Mouse (Mus musculus) ES-E14 (cell line): ENCODE measurements around the gene Rtraf. TPM values are rescaled to one million over a fixed set of nuclear protein-coding genes. Genes with fewer than 3 reads are reported as not detected.

Source experiments
- DNase-seq: peaks from one replicate; pipeline ENCODE4 v3.0.0-alpha.2; 2013; ENCODE audit warnings: low read depth, low spot score
- H3K27ac ChIP-seq: 2 replicates; pipeline ENCODE4 v1.5.1; 2012; ENCODE audit warnings: low read depth, mild to moderate bottlenecking, low read length, moderate library complexity, mixed read lengths; ENCODE audit not compliant: poor library complexity, insufficient read depth, severe bottlenecking
- H3K36me3 ChIP-seq: 2 replicates; pipeline ENCODE4 v1.6.1; 2012; ENCODE audit warnings: mild to moderate bottlenecking, low read length, moderate library complexity, mixed read lengths; ENCODE audit not compliant: control insufficient read depth, poor library complexity, insufficient read depth, severe bottlenecking
- H3K4me1 ChIP-seq, 2 experiments: fragments of 150-350 bp in 1 of 2; sonication (generic) in 1 of 2; 2 replicates each; pipeline ENCODE4 v1.6.1; 2012; ENCODE audit warnings: low read length in 2 of 2, mild to moderate bottlenecking in 1 of 2, mixed read lengths in 1 of 2; ENCODE audit not compliant: control insufficient read depth in 2 of 2, insufficient read depth in 2 of 2, poor library complexity in 1 of 2
- H3K4me3 ChIP-seq, 2 experiments: fragments of 150-350 bp in 1 of 2; sonication (generic) in 1 of 2; 2 replicates each; pipeline ENCODE4 v1.5.1; 2012; ENCODE audit warnings: low read length in 2 of 2, low read depth in 1 of 2, mild to moderate bottlenecking in 1 of 2, mixed read lengths in 1 of 2; ENCODE audit not compliant: insufficient read depth in 1 of 2, poor library complexity in 1 of 2, severe bottlenecking in 1 of 2
- H3K9ac ChIP-seq: 2 replicates; pipeline ENCODE4 v1.6.1; 2012; ENCODE audit warnings: low read depth, mild to moderate bottlenecking, low read length, mixed read lengths; ENCODE audit not compliant: poor library complexity, insufficient read depth, severe bottlenecking
- H3K9me3 ChIP-seq: fragments of 150-350 bp; sonication (generic); 2 replicates; pipeline ENCODE4 v1.6.1; 2012; ENCODE audit warnings: low read depth, mild to moderate bottlenecking, low read length; ENCODE audit not compliant: control insufficient read depth, insufficient read depth
- CHD2 ChIP-seq: IDR thresholded peaks from 2 replicates; pipeline ENCODE4 v1.6.1; 2014; ENCODE audit warnings: mild to moderate bottlenecking, low read depth, low read length, inconsistent platforms
- HCFC1 ChIP-seq: IDR thresholded peaks from 2 replicates; pipeline ENCODE4 v1.6.1; 2012; ENCODE audit warnings: low read length, inconsistent platforms, borderline replicate concordance; ENCODE audit not compliant: insufficient read depth
- MAFK ChIP-seq: IDR thresholded peaks from 2 replicates; pipeline ENCODE4 v1.6.1; 2014; ENCODE audit warnings: mild to moderate bottlenecking, low read depth, low read length, inconsistent platforms; ENCODE audit not compliant: insufficient read depth
- ZC3H11A ChIP-seq: IDR thresholded peaks from 2 replicates; pipeline ENCODE4 v1.6.1; 2012; ENCODE audit warnings: low read depth, mild to moderate bottlenecking, inconsistent platforms, low read length, borderline replicate concordance
- ZNF384 ChIP-seq: IDR thresholded peaks from 2 replicates; pipeline ENCODE4 v1.6.1; 2012; ENCODE audit warnings: low read depth, low read length, inconsistent platforms
- in situ Hi-C, 2 experiments: fragments of 600-800 bp; cut with MboI; formaldehyde crosslinking; loops; one replicate each; pipeline ENCODE4 v1.15.1; 2025; ENCODE audit warnings: low sequenced_read_pairs in 2 of 2, inconsistent platforms in 1 of 2; ENCODE audit not compliant: unreplicated experiment in 2 of 2
- total RNA-seq: library from RNA; depleted of rRNA; stranded (reverse); fragments of 300-350 nt; gene quantifications from 2 replicates; pipeline ENCODE4 v1.2.3, GENCODE M21; 2012

Gene Rtraf
- total RNA-seq, 1 experiment: 118 TPM

- Histone ChIP-seq H3K4me1 (peaks cover 4 to 17% of the 10 kb centered on the region in 2 experiments; a peak in 2 of 4 replicates), H3K4me3 (no peak overlapping the region), H3K9ac (no peak overlapping the region), H3K36me3 (peaks cover 72% of the 10 kb centered on the region), H3K27ac (no peak overlapping the region), H3K9me3 (no peaks in the 10 kb centered on the region)
- TF ChIP-seq MAFK (no peak), ZC3H11A (no peak), ZNF384 (no peak), CHD2 (no peak), HCFC1 (no peak)
- no peak for DNase-seq
- in situ Hi-C loops: loop anchor here in 1 of 2 experiments (10.0 kb wide), 1 partner anchor 48 kb away; the partner anchor contains the start of gene Nid2
These were observed 20.4 kb downstream of the Rtraf start for GRCm38 (mm10) chr14:19803222-19803621.

DNA sequence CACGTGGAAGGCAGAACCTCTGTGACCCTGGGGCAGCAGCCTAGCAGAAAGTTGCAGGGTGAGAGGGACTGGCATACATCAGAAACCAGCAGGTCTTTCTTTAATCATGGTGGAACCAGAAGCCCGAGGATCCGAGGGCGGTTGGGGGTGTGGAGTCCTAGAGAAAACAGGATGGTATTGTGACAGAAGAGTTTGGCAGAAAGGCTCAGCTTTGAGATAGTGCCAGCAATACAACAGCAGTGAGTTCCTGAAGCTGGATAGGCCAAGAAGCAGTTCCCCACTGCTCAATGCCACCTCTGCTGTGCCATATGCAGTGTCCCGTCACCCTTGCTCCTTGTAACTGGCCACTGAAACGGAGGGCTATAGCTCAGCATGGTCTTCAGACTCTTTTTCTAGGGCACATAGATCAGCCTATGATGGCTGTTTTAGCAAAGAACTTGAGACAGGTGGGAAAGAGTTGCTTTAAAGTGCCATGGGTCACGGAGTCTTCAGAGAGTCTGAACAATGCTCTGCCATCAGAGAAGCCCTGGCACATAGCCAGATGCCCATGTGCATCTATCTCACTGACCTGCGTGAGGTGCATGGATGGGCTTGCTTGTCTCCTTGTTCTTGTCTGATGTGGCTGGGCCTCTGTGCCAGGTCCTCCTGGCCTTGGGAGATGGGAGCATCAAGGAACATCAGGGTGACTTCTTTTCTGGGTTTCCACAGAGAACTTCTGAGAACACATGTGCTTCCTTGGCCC lies 22.0 kb downstream of the Rtraf start:
- H3K36me3 ChIP-seq: peaks cover 74% of the 10 kb centered on the region
- H3K4me1 ChIP-seq: peaks cover 4 to 17% of the 10 kb centered on the region in 2 experiments; a peak in 2 of 4 replicates
- no peak overlapping the region for H3K9ac ChIP-seq
- no peak for DNase-seq
- in situ Hi-C loops: loop anchor here in 1 of 2 experiments (10.0 kb wide), 1 partner anchor 47 kb away; the partner anchor contains the start of gene Nid2
- no peaks in the 10 kb centered on the region for H3K9me3 ChIP-seq
- H3K27ac ChIP-seq: no peak overlapping the region
- TF ChIP-seq ZC3H11A (no peak), CHD2 (no peak), ZNF384 (no peak), HCFC1 (no peak)
- H3K4me3 ChIP-seq: no peak overlapping the region

GRCm38 (mm10) chr14:19800485-19800884 lies 23.1 kb downstream of the Rtraf start:
- Histone ChIP-seq H3K27ac (no peak overlapping the region), H3K9ac (no peak overlapping the region), H3K4me3 (no peak overlapping the region), H3K4me1 (peaks cover 4 to 17% of the 10 kb centered on the region in 2 experiments; a peak in 2 of 4 replicates), H3K36me3 (peaks cover 72% of the 10 kb centered on the region), H3K9me3 (no peaks in the 10 kb centered on the region)
- TF ChIP-seq ZC3H11A (no peak), HCFC1 (no peak), CHD2 (no peak), ZNF384 (no peak), MAFK (no peak)
- no peak for DNase-seq
- in situ Hi-C loops: loop anchor here in 1 of 2 experiments (10.0 kb wide), 1 partner anchor 46 kb away; the partner anchor contains the start of gene Nid2

- TF ChIP-seq ZNF384: no peak
- TF ChIP-seq CHD2: no peak
- no peak for TF ChIP-seq ZC3H11A
- no peak for TF ChIP-seq MAFK
- TF ChIP-seq HCFC1: no peak
- H3K4me3 ChIP-seq: no peak overlapping the region
- in situ Hi-C loops: no loop called here
- H3K9me3 ChIP-seq: no peaks in the 10 kb centered on the region
- no peak overlapping the region for H3K27ac ChIP-seq
- no peaks in the 10 kb centered on the region for H3K4me1 ChIP-seq
- DNase-seq: no peak
- peaks cover 71% of the 10 kb centered on the region for H3K36me3 ChIP-seq
- H3K9ac ChIP-seq: no peak overlapping the region
These were observed 26.9 kb downstream of the Rtraf start for GRCm38 (mm10) chr14:19796541-19797304.
